Mouse (Mus musculus): ENCODE data around the gene Ints13.
A peak's percentile ranks its signal among the peaks of the same experiment; 100 is the strongest.

Gene Ints13

DNA sequence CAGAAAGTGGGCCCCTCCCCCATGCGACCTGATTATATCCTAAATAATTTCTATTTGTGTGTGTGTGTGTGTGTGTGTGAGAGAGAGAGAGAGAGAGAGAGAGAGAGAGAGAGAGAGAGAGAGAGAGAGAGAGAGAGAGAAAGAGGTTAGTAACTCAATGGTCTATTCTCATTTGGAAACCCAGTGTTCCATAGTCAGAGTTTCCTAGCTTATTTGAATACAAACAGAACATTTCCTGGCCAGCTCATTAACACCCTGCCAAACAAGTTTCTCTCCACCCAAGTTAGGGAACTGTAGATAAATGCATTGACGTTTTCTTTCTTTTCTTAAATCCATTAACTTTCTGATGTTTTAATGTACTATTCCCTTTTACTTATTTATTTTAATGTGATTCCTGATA is 39.6 kb downstream of the Ints13 start:
- DNase-seq, result no peak

DNA sequence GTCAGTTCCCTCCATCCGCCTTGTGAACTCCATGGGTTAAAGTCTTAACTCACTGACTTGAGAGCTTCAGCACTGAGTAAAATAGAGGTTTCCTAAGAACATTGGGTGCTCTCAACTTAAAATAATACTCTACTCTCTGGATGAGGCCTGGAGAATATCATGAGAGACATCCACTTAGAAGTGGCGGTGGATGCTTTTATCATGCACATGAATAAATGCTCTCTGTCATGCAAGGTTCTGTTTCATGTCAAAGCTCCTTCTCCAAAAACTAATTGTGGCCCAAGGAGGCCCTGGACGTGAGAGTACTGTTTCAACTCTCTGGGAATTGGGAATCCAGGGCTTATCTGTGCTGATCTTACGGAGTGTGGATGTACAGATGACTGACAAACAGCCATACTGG is 40.5 kb downstream of the Ints13 start:
- DNase-seq, result no peak

DNA sequence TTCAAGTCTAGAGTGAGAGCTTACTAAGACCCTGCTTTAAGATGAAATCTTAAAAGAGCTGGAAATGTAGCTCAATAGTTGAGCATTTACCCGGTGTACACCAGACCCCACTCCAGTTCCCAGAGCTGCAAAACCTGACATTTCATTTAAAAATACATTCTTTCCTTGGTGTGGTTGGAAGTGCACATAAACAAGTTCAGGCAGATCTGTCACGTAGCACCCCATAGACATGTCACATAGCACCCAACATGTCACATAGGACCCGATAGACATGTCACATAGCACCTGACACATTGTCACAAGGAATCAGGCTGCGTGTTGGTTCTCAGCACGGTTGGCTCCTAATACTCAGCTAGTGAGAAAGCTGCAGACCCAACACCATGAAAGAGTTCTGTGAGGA is 42.1 kb downstream of the Ints13 start:
- no peak for DNase-seq

DNA sequence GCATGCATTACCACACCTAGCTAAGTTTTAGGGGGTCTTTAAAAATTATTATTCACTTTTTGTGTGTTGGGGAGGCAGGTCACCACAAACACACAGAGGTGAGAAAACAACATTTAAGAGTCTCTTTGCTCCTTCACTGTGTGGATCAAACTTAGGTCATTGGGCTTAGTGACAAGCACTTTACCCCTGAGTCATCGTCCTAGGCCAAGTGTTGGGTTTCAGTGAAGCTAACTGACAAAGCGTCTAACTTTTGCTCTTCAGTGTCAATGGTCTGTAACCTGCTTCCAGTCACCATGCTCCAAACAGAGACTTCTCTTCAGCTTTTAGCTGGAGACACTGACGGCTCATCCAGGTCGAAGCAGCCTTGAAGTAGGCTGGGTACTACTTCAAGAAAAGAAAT is 44.5 kb downstream of the Ints13 start:
- DNase-seq, result no peak

DNA sequence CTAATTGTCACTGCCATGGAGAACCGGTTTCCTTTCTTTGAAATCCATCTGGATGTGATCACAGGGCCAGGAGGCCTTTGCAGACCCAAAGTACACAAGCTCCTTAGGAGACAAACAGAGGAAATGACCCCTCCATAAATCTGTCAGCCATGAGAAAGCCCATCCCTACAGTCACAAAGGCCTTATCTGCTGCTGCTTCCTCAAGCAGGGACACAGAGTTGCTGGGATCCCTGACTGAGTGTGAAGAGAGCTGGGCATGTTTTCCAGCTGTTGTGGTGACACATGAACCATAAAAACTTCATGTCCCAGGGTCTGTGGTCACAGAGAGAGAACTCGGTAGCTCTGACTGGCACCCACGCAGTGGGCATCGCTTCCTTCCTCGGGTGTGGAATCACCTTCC is 46.9 kb downstream of the Ints13 start:
- peak; percentile 43 for DNase-seq

DNA sequence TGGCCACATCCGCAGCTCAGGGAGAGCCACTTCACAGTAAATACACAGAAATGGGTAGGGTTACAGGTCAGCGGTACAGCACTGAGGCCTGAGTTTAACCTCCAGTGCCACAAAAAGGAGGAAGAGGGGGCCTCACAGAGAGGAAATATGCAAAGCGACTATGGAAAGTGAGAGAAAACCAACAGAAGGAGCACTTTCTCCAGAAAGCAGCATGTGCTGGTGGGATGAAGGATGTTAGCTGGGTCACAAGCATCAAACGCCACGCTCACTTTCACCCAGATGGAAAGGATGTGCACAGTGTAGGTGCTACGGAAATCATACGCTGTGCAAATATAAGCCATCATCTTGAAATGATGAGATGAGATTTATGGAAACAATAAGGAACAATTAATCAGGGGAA is 47.3 kb downstream of the Ints13 start:
- no peak for DNase-seq

DNA sequence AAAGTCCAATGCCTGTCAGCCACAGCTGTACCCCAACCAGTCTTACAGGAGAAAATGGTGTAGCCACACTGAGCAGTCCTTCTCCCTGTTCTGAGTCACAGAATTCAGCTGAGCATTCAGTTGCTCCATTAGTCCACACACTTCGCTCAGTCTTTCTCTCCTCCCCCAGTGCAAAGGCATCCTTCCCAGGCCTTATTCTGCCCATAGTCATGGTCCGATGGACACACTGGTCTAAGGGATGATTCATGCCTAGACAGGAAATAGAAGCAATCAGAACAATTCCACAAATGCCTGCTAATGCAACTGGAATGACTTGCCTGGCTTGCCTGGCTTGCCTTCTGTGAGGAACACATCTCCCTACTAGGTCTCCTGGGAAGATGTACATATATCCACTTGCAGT is 50.1 kb downstream of the Ints13 start:
- DNase-seq, result no peak

DNA sequence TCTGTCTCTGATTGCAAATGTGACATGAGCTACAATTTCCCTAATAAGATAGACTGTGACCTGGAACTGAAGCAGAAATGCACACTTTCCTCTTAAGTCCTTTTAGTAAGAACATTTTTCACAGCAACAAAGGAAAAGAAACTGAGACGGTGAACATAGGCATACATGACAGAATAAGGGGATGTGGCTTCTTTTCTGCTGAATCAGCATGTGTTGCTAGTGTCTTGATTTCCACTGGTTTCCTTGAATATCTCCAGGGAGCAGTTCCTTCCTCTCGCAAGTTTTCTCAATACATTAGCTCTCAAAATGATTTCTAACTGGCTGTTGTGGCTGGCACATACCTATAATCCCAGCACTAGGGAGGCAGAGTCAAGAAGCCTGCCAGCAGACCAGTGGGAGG is 52.1 kb downstream of the Ints13 start:
- no peak for DNase-seq

DNA sequence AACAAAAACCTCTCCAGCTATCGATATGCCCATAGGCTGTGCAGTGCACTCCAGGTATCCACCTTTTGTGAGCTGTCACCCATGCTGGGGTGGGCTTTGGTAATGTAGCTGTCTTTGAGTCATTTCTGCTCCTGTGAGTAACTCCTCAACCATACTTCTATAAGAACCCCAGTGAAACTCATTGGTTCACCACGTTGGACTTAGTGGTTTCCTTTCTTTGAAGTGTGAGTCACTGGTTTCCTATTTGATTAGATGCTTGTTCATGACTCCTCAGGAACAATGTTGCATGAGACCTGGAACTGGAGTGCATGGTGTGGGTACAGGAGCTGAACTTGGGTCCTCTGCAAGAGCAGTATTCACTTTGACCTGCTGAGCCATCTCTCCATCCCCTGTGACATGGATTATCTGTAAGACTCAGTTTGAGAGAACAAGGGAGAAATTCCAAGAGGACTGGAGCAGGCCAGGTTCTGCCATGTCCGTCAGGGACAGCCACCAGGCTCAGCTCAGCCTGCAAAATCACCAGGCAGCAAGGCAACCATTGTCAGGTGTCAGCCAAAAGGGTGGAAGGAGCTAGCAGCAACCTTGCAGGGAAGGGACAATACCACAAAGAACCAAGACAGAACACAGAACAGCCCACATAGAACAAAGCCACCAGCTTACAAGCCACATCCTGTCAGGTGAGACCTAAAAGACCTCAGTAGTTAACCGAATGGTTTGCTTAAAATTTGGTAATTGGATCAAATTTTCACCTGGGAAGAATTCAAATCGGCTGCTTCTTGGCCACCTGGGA is 56.0 kb downstream of the Ints13 start:
- DNase-seq, result no peak

DNA sequence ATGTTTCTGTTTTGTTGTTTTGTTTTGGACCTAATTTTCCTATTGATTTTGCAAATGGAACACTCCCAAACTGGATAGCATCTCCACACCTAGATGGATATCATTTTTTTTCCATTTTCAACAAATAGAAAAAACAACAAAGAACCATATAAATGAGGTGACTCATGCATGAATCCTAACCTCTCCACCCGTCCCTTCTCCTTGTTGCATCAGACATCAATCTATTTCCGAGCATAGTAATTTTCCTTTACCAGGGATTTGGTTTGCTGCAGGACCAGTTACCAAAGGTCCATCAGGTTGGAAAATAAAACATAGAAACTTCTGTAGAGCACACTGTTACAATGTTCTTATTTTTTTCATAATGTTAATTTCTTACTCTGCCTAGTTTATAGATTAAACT is 58.6 kb downstream of the Ints13 start:
- DNase-seq, result no peak

DNA sequence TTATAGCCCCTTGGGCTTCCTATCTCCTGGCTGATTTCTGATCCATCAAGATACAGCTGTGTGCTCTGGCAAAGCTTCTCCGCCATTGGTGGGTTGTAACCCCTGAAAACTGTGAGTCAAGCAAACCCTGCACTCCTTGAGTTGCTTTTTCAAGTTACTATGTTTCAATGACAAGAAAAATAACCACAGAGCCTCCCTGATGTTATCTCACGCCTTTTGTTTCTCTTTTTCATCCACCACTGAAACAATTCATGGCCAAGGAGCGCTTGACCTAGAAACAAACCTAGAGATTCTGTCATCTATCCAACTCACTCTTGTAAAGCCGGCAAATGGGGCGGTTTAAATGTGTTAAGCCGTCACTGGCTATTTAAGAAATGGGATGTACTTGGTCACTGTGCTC is 61.7 kb downstream of the Ints13 start:
- DNase-seq, result no peak

DNA sequence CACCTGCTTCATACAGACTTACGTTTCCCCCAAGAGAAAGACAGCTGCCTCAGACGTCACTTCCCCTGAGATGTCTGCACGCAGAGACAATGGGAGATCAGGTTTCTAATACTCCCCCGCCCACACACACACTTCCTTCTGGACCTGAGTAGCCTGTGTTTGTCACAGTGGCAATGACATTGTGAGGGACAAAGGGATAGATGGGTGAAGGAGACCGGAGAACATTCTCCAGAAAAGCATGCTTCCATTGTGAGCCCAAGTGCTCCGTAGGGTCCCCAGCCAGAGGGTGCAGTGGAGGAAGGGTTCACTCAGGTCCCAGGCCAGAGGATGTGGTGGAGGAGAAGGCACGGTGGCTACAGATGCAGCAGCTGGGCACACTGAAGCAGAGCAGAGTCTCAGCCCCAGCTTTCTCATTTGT is 63.1 kb downstream of the Ints13 start:
- DNase-seq, result no peak

DNA sequence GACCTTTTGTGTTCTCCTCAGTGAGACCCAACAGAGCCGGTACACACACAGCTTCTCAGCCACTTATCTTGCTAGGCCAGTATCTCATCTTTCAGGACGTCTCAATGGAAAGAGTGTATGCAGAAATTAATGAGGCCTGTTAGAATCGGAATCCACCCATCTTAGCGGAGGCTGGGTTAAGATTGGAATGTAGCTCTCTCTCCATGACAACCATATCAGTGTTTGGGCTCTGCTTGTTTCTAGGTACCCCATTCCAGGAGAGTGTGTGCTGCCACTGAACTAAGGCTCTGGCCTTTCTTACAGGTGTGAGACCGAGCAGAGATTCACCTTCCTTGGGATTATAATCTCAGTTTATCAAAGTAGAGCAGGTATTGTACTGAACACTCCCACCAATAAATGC is 63.7 kb downstream of the Ints13 start:
- DNase-seq, result no peak

DNA sequence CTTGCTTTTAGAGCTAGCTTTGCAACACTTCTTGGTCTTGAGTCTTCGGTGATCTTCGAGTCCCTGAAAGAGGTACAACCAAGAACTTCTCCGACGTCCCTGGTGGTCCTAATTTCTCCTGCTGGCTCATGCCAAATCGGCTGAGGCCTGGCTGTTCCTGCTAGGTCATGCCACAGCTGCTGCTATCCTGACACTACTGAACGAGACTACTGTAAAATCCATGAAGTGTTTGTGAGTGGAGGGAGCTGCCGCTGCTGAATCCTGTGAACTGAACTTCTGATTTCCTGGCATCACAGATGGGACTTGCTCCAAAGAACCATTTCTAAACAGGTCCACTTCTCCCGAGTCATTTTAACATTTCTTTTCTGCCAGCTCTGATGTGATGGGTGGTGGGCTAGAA is 64.3 kb downstream of the Ints13 start:
- peak; percentile 23 for DNase-seq

DNA sequence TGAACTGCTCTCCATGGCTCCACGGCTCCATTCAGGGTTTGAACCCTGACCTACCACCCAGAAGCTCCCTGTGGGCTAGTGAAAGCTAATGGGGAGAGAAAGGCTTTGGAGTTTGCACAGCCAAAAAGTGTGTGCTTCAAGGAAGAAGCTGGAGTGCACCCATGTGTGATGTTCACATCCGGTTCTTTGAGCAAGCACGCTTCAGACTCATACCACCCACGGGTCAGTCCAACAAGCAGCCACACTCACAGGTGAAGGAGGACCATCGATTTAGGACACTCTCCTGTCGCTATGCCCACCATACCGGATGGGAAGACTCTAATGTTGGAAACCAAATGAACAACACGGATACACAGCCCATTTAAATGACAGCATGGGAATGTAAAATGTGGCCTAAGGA is 66.1 kb downstream of the Ints13 start:
- no peak for DNase-seq

DNA sequence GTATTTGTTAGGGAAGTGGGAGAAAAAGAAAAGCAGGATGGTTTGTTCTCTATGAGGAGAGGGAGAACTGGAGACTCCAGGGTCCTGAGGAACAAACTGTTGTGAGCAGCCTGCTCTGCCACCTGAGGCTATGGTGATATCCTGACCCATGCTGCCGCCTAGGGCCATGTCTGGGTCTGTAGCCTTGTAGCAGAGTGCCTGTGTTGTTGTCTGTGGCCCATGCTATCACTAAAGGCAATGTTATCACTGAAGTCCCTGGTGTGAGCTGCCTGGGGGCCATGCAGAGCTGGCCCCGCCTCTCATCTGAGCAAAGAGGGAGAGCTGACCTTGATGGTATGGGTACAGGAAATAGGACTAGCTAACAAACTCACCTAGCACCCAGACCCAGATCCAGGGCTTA is 67.7 kb downstream of the Ints13 start:
- DNase-seq, result no peak

DNA sequence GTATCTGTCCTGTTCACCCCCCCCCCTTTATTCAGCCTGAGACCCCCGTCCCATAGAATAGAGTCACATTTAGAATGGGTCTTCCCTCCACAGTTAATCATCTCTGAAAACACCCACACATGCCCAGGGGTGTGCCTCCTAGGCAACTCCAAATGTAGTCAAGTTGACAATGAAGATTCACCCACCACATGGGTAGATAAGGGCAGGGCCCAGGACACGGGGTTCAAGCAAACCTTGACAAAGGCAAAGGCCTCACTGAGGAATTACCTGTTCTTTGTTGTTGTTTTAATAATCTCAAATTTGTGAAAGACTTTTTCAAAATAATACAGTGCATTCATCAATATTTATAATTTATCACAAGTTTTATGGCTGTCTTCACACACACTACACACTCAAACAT is 73.2 kb downstream of the Ints13 start:
- no peak for DNase-seq

DNA sequence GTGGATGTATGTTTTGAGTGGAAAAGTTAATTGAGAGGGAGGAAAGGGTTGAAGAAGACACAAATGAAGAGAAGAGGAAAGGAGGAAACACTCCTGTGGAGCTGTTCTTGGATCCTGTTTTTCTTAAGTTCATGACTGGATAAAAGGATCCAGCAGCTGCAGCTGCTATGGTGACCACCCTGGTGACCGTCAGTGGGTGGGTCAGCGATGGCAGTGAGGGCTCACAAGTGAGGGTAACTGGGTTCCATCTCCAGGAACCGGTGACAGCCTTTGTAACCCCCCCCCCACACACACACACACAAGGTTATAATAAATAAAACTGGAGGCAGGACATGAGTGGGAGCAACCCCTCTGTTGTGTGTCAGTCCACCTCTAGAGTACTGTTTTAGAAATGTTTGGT is 74.8 kb downstream of the Ints13 start:
- no peak for DNase-seq

DNA sequence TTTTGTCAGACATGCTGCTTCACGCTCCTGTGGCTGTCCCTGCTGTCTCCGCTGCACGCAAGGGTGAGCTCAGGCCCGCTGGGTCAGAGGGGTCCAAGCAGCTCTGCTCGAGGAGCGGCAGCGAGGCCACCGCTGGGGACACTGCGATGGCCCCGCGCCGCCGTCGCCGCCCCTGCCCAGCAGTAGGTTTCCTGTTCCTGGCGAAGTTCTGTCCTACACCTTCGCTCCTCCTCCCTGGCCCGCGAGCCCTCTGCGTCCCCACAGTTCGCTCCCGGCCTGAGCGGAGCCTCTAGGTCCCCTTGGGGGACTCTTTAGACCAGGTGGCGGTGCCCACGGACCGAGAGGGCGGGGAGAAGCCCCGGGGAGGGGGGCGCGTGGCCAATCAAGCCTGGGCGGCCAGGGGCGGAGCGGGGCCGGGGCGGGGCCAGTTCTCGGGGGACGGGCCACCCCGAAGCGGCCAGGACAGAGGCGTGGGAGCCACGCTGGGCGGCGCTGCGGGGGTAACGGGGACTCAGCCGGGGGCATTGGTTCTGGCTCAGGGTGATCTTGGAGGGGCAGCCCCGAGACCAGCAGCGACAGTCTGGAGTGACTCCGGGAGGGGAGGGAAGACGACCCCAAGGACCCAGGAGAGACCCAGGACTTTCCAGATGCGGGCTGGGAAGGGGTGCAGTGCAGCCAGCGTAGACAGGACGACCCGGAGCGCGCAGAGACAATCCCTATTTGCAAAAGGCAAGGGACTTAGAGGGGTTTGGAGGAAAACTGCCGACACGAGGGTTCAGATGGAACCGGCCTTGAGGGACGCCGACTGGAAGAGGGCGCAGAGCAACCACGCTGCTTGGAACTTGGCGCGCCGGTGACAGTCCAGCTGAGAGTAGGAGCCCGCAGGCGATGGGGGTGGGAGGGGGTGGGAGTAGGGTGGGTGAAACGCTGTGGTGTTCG is 75.5 kb downstream of the Ints13 start, which contains the start of gene Itpr2:
Gene Itpr2 (minus strand): TSS at position 358 of the 939 bp plus-strand sequence.
- peak; percentile 95 for DNase-seq

DNA sequence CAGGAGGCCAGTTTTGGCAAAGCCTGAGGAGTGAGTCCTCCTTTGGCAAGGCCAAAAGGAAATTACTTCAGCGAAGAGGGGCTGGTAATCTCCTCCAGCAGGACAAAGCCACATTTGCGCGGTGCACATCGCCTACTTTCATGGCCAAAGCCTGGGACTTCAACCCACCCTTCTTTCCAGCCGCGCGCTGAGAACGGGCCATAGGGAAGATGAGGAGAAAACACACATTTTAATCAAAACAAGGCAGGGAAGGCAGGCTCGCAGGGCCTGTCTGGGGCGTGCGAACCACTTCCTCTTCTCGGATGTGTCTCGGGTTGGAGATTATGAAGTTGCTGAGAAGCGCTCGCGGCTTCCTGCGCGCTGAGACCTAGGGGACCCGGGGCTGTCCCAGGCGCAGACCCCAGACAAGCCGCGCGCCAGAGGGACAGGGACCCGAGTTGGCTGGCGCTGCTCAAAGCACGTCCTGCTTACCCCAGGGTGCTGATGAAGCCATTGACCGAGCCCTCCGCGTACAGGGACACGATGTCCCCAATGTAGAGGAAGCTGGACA is 76.2 kb downstream of the Ints13 start:
- DNase-seq, result peak; percentile 62

DNA sequence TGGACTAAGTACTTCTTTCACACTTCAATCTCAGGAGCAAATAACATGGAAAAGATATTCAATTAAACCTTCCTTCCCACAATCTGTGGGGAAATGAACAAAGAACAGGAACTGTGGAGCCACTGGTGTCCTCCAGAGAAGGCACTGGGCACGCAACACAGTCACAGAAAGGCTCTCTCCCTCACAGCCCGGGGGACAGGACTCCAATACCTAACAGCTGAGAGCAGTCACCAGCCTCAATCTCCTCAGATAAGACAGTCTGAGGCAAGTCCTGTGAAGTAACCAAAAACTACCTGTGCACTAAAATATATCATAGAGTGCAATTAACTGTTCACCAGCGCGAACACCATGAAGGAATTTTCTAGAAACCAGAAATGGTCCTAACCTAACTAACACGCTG is 76.9 kb downstream of the Ints13 start:
- DNase-seq, result no peak

DNA sequence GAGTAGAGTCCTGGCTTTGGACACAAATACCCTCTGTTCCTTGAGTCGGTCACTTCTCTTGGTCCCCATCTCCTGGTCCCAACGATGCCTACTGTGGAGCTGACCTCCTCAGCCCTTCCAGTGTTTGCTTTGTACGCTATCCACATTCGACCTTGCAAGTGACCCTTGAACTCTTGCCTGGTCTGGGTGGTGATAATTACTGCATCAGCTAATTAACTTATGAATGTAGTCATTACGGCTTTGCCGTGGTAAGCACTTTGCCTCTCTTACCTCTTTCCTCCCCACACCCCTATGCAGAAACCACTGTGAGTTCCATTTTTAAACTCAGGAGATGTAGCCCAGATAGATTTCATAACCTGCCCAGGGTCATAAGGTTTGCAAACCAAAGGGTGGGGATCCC is 77.4 kb downstream of the Ints13 start:
- no peak for DNase-seq

All from lung, postnatal 14 days (tissue).